Mouse (Mus musculus): ENCODE results near the gene Thsd7b. TPM values are rescaled to one million over a fixed set of nuclear protein-coding genes. Genes with fewer than 3 reads are reported as not detected.

The Thsd7b gene
- polyA plus RNA-seq, 1 experiment from 2014 or later, result 3.3 TPM

GRCm38 (mm10) chr1:129759003-129759402, 485.9 kb downstream of the Thsd7b start:
- Histone ChIP-seq H3K9ac (no peak overlapping the region), H3K9me3 (replicated peaks) (no peaks in the 10 kb centered on the region), H3K27me3 (no peaks in the 10 kb centered on the region), H3K4me2 (no peak overlapping the region), H3K4me1 (replicated peaks) (no peaks in the 10 kb centered on the region), H3K4me3 (no peak overlapping the region), H3K27ac (no peak overlapping the region), H3K36me3 (no peaks in the 10 kb centered on the region)
- 79% methylated on average over 1 of the region's 1 CpGs for WGBS
- ATAC-seq (replicated peaks; ENCODE audit: insufficient number of reproducible peaks, insufficient read depth, low FRiP score, low read depth), result no peak

DNA sequence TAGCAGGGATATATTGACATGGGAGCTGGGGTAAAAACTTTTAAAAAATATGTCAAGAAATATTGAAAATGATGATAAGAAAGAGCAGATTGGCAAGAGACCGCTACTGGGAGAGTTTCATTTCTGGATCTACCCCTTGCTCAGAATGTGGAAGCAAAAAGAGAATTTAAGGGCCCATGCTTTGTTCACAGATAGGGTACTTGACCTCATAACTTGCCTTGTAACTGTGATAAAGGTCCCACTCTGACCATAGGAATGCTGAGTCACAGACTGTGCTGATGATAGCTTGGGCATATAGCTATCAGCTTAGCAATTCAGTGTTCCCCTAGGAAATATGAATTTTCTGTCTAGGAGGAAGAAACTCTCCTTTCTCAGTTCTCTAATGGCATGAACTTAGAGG, 488.1 kb downstream of the Thsd7b start:
- H3K4me1 ChIP-seq (replicated peaks), result no peaks in the 10 kb centered on the region
- no peak overlapping the region for H3K27ac ChIP-seq
- no peak overlapping the region for H3K9ac ChIP-seq
- WGBS, result 71% methylated on average over 1 of the region's 1 CpGs
- no peaks in the 10 kb centered on the region for H3K9me3 ChIP-seq (replicated peaks)
- no peaks in the 10 kb centered on the region for H3K36me3 ChIP-seq
- ATAC-seq (replicated peaks; ENCODE audit: insufficient number of reproducible peaks, insufficient read depth, low FRiP score, low read depth), result no peak
- H3K4me2 ChIP-seq, result no peak overlapping the region
- H3K4me3 ChIP-seq, result no peak overlapping the region
- H3K27me3 ChIP-seq, result no peaks in the 10 kb centered on the region

- no peaks in the 10 kb centered on the region for H3K36me3 ChIP-seq
- no peak for ATAC-seq (replicated peaks; ENCODE audit: insufficient number of reproducible peaks, insufficient read depth, low FRiP score, low read depth)
- no peak overlapping the region for H3K4me3 ChIP-seq
- H3K9ac ChIP-seq, result no peak overlapping the region
- no peaks in the 10 kb centered on the region for H3K4me1 ChIP-seq (replicated peaks)
- H3K9me3 ChIP-seq (replicated peaks), result no peaks in the 10 kb centered on the region
- H3K27ac ChIP-seq, result no peak overlapping the region
- WGBS, result 28% methylated on average over 2 of the region's 2 CpGs
- H3K4me2 ChIP-seq, result no peak overlapping the region
- H3K27me3 ChIP-seq, result no peaks in the 10 kb centered on the region
Measured at GRCm38 (mm10) chr1:129764748-129765147, 491.6 kb downstream of the Thsd7b start.

DNA sequence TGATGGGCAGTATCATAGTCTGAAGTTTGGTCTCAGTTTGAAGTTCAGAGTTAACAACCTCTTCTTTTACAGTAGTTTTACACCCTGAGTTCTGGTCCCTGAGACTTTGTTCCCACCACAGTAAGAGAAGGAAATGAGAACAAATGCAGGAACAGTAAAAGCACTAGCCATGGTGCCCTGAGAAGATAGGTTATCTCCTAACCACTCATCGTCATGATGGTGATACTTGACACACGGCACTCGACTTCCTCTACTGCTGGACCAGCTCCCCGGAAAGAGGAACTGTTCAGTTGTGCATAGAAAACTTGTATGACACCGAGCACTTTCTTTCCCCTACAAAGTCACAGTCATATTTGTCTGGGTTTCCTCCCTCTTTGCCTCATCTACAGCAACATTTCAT, 504.0 kb downstream of the Thsd7b start:
- no peaks in the 10 kb centered on the region for H3K36me3 ChIP-seq
- WGBS, result 27% methylated on average over 5 of the region's 5 CpGs
- ATAC-seq (replicated peaks; ENCODE audit: insufficient number of reproducible peaks, insufficient read depth, low FRiP score, low read depth), result no peak

GRCm38 (mm10) chr1:129779506-129779905, 506.4 kb downstream of the Thsd7b start:
- Histone ChIP-seq H3K27ac (no peak overlapping the region), H3K4me1 (replicated peaks) (peaks cover 2% of the 10 kb centered on the region; the same call in 1 of the 2 replicates), H3K4me2 (no peak overlapping the region), H3K9me3 (replicated peaks) (no peaks in the 10 kb centered on the region), H3K36me3 (no peaks in the 10 kb centered on the region), H3K9ac (no peak overlapping the region), H3K27me3 (no peaks in the 10 kb centered on the region), H3K4me3 (no peak overlapping the region)
- no peak for ATAC-seq (replicated peaks; ENCODE audit: insufficient number of reproducible peaks, insufficient read depth, low FRiP score, low read depth)
- 52% methylated on average over 4 of the region's 4 CpGs for WGBS

More for the DNA sequence above, 504.0 kb downstream of the Thsd7b start:
- no peak overlapping the region for H3K4me2 ChIP-seq
- H3K4me3 ChIP-seq, result no peak overlapping the region
- H3K27me3 ChIP-seq, result no peaks in the 10 kb centered on the region
- H3K9me3 ChIP-seq (replicated peaks), result no peaks in the 10 kb centered on the region
- peaks cover 2% of the 10 kb centered on the region; the same call in 1 of the 2 replicates for H3K4me1 ChIP-seq (replicated peaks)
- H3K9ac ChIP-seq, result no peak overlapping the region
- H3K27ac ChIP-seq, result no peak overlapping the region

DNA sequence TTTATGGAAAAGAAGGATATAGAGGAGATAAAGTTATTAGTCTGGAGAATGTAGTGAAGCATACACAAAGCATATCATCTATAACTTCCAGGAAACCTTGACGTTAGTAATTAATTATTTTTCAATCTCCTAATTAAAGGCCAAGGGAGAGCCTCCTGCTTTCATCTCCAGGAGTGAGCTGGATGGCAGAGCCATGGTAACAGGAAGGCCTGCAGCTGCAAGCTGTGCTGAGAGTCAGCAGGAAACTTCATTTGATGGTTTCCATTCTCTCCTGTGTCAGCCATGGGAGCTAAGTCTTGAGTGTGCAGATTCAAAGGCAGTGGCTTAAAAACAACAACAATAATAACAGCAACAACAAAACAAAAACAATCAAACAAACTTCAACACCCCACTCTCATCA, 507.5 kb downstream of the Thsd7b start:
- no peak overlapping the region for H3K4me3 ChIP-seq
- H3K9me3 ChIP-seq (replicated peaks), result no peaks in the 10 kb centered on the region
- no peaks in the 10 kb centered on the region for H3K36me3 ChIP-seq
- no peak for ATAC-seq (replicated peaks; ENCODE audit: insufficient number of reproducible peaks, insufficient read depth, low FRiP score, low read depth)
- H3K27me3 ChIP-seq, result no peaks in the 10 kb centered on the region
- H3K4me1 ChIP-seq (replicated peaks), result peaks cover 2% of the 10 kb centered on the region; the same call in 1 of the 2 replicates
- H3K27ac ChIP-seq, result no peak overlapping the region
- 51% methylated on average over 1 of the region's 1 CpGs for WGBS
- H3K9ac ChIP-seq, result no peak overlapping the region
- no peak overlapping the region for H3K4me2 ChIP-seq

DNA sequence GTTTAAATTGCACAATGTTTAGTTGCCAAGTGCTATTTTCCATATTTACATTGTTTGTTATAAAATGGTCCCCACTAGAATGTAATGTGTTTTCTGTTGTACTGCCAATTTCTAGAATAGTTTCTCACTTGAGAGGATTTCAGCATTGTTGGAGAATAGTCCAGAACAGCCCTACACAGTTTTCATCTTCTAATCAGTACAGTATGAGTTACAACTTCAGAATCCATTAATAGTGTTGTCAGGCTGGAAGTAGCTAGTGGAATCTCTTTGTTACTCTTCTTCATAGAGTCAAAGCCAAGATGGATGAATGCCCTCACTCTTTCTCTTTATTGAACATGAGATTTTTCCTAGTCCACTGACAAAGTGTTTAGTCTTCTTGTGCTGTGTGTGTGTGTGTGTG, 525.4 kb downstream of the Thsd7b start:
- no peak for ATAC-seq (replicated peaks; ENCODE audit: insufficient number of reproducible peaks, insufficient read depth, low FRiP score, low read depth)
- Histone ChIP-seq H3K4me2 (no peak overlapping the region), H3K4me1 (replicated peaks) (no peaks in the 10 kb centered on the region), H3K4me3 (no peak overlapping the region), H3K27ac (no peak overlapping the region), H3K27me3 (no peaks in the 10 kb centered on the region), H3K9ac (no peak overlapping the region), H3K9me3 (replicated peaks) (no peaks in the 10 kb centered on the region), H3K36me3 (no peaks in the 10 kb centered on the region)

GRCm38 (mm10) chr1:129826927-129827326, 553.8 kb downstream of the Thsd7b start:
- 66% methylated on average over 4 of the region's 4 CpGs for WGBS

DNA sequence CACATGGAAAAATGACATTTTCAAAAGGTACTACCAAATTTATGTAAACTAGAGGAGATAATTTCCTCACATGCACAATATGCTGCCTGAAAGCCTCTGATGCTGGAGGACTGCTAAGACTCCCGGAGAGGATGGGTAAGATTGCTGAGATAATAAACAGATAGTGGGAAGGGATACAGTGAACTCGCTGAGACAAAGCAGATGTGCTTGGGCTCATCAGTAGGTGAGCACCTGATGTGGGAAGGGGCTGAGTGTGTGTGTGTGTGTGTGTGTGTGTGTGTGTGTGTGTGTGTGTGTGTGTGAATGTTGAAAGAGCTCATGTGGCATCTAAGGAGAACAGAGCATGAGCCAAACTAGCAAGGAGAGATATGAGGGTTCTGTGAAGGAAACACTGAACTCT, 564.2 kb downstream of the Thsd7b start:
- Histone ChIP-seq H3K27me3 (no peaks in the 10 kb centered on the region), H3K4me2 (no peak overlapping the region), H3K27ac (no peak overlapping the region), H3K36me3 (no peaks in the 10 kb centered on the region), H3K9ac (no peak overlapping the region), H3K9me3 (replicated peaks) (no peaks in the 10 kb centered on the region), H3K4me3 (no peak overlapping the region), H3K4me1 (replicated peaks) (no peaks in the 10 kb centered on the region)
- WGBS, result 48% methylated on average over 2 of the region's 2 CpGs
- ATAC-seq (replicated peaks; ENCODE audit: insufficient number of reproducible peaks, insufficient read depth, low FRiP score, low read depth), result no peak

More at GRCm38 (mm10) chr1:129826927-129827326, 553.8 kb downstream of the Thsd7b start:
- no peaks in the 10 kb centered on the region for H3K27me3 ChIP-seq
- no peaks in the 10 kb centered on the region for H3K9me3 ChIP-seq (replicated peaks)
- H3K4me1 ChIP-seq (replicated peaks), result no peaks in the 10 kb centered on the region
- H3K4me3 ChIP-seq, result no peak overlapping the region
- H3K36me3 ChIP-seq, result no peaks in the 10 kb centered on the region
- no peak for ATAC-seq (replicated peaks; ENCODE audit: insufficient number of reproducible peaks, insufficient read depth, low FRiP score, low read depth)
- no peak overlapping the region for H3K9ac ChIP-seq
- no peak overlapping the region for H3K4me2 ChIP-seq
- no peak overlapping the region for H3K27ac ChIP-seq

GRCm38 (mm10) chr1:129837776-129838175, 564.7 kb downstream of the Thsd7b start:
- no peaks in the 10 kb centered on the region for H3K9me3 ChIP-seq (replicated peaks)
- 36% methylated on average over 3 of the region's 3 CpGs for WGBS
- H3K9ac ChIP-seq, result no peak overlapping the region
- H3K27me3 ChIP-seq, result no peaks in the 10 kb centered on the region
- ATAC-seq (replicated peaks; ENCODE audit: insufficient number of reproducible peaks, insufficient read depth, low FRiP score, low read depth), result no peak
- no peak overlapping the region for H3K4me2 ChIP-seq
- no peaks in the 10 kb centered on the region for H3K36me3 ChIP-seq
- no peak overlapping the region for H3K4me3 ChIP-seq
- no peaks in the 10 kb centered on the region for H3K4me1 ChIP-seq (replicated peaks)
- no peak overlapping the region for H3K27ac ChIP-seq

DNA sequence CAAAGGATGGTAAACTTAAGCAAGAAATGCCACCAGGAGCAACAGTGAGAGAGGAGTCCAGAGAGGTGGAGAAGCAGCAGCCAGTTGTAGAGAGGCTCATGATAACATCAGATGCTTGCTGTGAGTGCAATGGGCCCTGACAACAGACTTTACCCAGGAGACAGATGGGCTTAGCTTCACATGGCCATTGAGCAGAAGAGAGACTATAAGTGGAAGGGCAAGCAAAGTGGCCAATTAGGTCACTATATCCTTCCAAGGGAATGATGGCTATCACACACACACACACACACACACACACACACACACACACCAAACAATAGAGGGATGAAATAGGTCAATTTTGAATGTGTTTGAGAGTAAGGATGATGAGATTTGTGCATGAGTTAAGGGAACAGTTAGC, 565.4 kb downstream of the Thsd7b start:
- Histone ChIP-seq H3K27me3 (no peaks in the 10 kb centered on the region), H3K9me3 (replicated peaks) (no peaks in the 10 kb centered on the region), H3K9ac (no peak overlapping the region), H3K27ac (no peak overlapping the region), H3K36me3 (no peaks in the 10 kb centered on the region), H3K4me1 (replicated peaks) (no peaks in the 10 kb centered on the region), H3K4me3 (no peak overlapping the region), H3K4me2 (no peak overlapping the region)
- no peak for ATAC-seq (replicated peaks; ENCODE audit: insufficient number of reproducible peaks, insufficient read depth, low FRiP score, low read depth)

DNA sequence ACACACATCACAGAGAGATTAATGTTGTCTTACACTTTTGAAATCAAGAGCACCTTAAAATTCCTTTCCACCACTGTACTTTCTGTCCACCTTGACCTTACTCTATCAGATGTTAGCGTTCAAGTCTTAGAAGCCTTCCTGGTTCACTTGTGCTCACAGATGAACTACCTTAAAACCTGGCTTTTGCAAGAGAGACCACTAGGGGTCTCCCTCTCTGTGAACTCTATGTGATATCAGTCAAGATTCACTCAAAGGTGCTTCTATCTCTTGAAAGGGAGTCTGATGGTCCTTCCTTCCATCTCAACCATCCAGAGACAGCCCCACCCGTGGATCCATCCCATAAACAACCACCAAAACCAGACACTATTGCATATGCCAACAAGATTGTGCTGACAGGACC, 570.3 kb downstream of the Thsd7b start:
- Histone ChIP-seq H3K9ac (no peak overlapping the region), H3K27ac (no peak overlapping the region), H3K27me3 (no peaks in the 10 kb centered on the region), H3K9me3 (replicated peaks) (no peaks in the 10 kb centered on the region), H3K4me3 (no peak overlapping the region), H3K4me1 (replicated peaks) (no peaks in the 10 kb centered on the region), H3K36me3 (no peaks in the 10 kb centered on the region), H3K4me2 (no peak overlapping the region)
- ATAC-seq (replicated peaks; ENCODE audit: insufficient number of reproducible peaks, insufficient read depth, low FRiP score, low read depth), result no peak
- 45% methylated on average over 2 of the region's 2 CpGs for WGBS
